26 mouse cellular contexts compared by ENCODE assay signal in the genomic region with DNA sequence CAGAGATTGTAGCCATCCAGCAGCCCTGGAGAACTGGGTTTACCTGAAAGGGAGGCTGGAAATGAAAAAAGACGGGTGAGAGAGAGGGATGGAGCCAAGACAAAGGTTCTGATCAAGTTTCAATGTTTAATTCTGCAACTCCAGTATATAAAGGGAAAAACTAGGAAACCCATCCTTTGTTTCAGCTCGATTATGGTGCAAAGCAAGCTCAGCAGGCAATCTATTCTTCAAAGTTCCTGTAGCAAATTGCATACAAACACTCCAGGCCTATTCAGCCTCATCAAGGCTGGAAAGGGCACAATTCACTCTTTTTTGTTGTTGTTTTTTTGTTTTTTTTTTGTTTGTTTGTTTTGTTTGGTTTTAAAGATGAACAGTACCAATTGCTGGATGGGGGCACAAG.
"Had no signal": no experiment of that assay in that cellular context is flagged by ENCODE, and none has a peak within 500 bp of the region (broad histone marks: within the 10 kb centered on the region; RNA-seq: fewer than 3 reads in every experiment).

No protein-coding gene starts in this region.

- H3K36me3 ChIP-seq: embryonic facial prominence, embryonic 10.5 days; embryonic facial prominence, embryonic 12.5 days; embryonic facial prominence, embryonic 13.5 days; embryonic facial prominence, embryonic 15.5 days; forebrain, embryonic 10.5 days; forebrain, embryonic 12.5 days; forebrain, embryonic 15.5 days had no signal

- DNase-seq: cerebellum, adult 9-11 months; cerebellum, postnatal 10 days; cerebellum, postnatal 14 days; cerebellum, postnatal 25 days; cerebellum, postnatal 36 days; embryo, embryonic 11 days; forebrain, postnatal 0 days; gastrocnemius, adult 2 months; gastrocnemius, postnatal 10 days; gastrocnemius, postnatal 14 days; gastrocnemius, postnatal 25 days; gastrocnemius, postnatal 36 days; heart, adult 11 months; heart, adult 18-20 months; heart, adult 2 months had no signal

- ATAC-seq: forebrain, embryonic 13.5 days; forebrain, embryonic 14.5 days; forebrain, embryonic 15.5 days; forebrain, embryonic 16.5 days; forebrain, postnatal 0 days had no signal

- H3K4me1 ChIP-seq: embryonic facial prominence, embryonic 10.5 days; embryonic facial prominence, embryonic 12.5 days; embryonic facial prominence, embryonic 13.5 days; embryonic facial prominence, embryonic 15.5 days; forebrain, embryonic 10.5 days; forebrain, embryonic 12.5 days; forebrain, embryonic 13.5 days; forebrain, embryonic 15.5 days had no signal

- H3K27ac ChIP-seq: embryonic facial prominence, embryonic 10.5 days; embryonic facial prominence, embryonic 12.5 days; embryonic facial prominence, embryonic 13.5 days; embryonic facial prominence, embryonic 15.5 days; forebrain, embryonic 10.5 days; forebrain, embryonic 12.5 days; forebrain, embryonic 13.5 days; forebrain, embryonic 15.5 days; gastrocnemius, adult 2 months; heart, adult 2 months had no signal

- H3K9ac ChIP-seq: embryonic facial prominence, embryonic 12.5 days; embryonic facial prominence, embryonic 13.5 days; embryonic facial prominence, embryonic 15.5 days; forebrain, embryonic 12.5 days; forebrain, embryonic 13.5 days; forebrain, embryonic 15.5 days; forebrain, postnatal 0 days had no signal

- H3K9me3 ChIP-seq: embryonic facial prominence, embryonic 10.5 days; embryonic facial prominence, embryonic 12.5 days; embryonic facial prominence, embryonic 13.5 days; embryonic facial prominence, embryonic 15.5 days; forebrain, embryonic 10.5 days; forebrain, embryonic 12.5 days; forebrain, embryonic 13.5 days; forebrain, embryonic 15.5 days had no signal

- H3K4me3 ChIP-seq: embryonic facial prominence, embryonic 10.5 days; embryonic facial prominence, embryonic 12.5 days; embryonic facial prominence, embryonic 13.5 days; embryonic facial prominence, embryonic 15.5 days; erythroblast, embryonic 14.5 days; forebrain, embryonic 10.5 days; forebrain, embryonic 12.5 days; forebrain, embryonic 13.5 days; forebrain, embryonic 15.5 days; gastrocnemius, adult 2 months; heart, adult 2 months had no signal
